Mouse (Mus musculus): ENCODE results near the gene Cxcl10. TPM values are rescaled to one million over a fixed set of nuclear protein-coding genes. Genes with fewer than 3 reads are reported as not detected.

Gene Cxcl10
- polyA plus RNA-seq, 1 experiment from 2014 or later, result 0.43 TPM

GRCm38 (mm10) chr5:92386643-92387042 is 38.0 kb upstream of the Cxcl10 start:
- Histone ChIP-seq H3K36me3 (ENCODE audit: control insufficient read depth, insufficient read depth, low read length) (no peaks in the 10 kb centered on the region), H3K4me2 (ENCODE audit: low read length) (no peak overlapping the region), H3K27ac (ENCODE audit: low read depth, low read length) (no peak overlapping the region), H3K4me3 (ENCODE audit: low read length) (no peak overlapping the region), H3K9ac (ENCODE audit: low read depth, low read length) (no peak overlapping the region), H3K4me1 (ENCODE audit: control insufficient read depth, insufficient read depth, low read depth, low read length) (no peaks in the 10 kb centered on the region), H3K9me3 (ENCODE audit: control insufficient read depth, low read length) (no peaks in the 10 kb centered on the region), H3K27me3 (replicated peaks; ENCODE audit: control insufficient read depth, insufficient read depth, low read length) (0 out of 2 replicates have a peak, but pooled peaks cover 3% of the 10 kb centered on the region)
- WGBS, result 56% methylated on average over 6 of the region's 6 CpGs
- ATAC-seq, result no peak; the same call in 1 of the 2 replicates

- H3K4me3 ChIP-seq (ENCODE audit: low read length), result no peak overlapping the region
- ATAC-seq, result no peak; the same call in 1 of the 2 replicates
- no peak overlapping the region for H3K4me2 ChIP-seq (ENCODE audit: low read length)
- H3K27me3 ChIP-seq (replicated peaks; ENCODE audit: control insufficient read depth, insufficient read depth, low read length), result no peaks in the 10 kb centered on the region
- no peak overlapping the region for H3K27ac ChIP-seq (ENCODE audit: low read depth, low read length)
- no peak overlapping the region for H3K9ac ChIP-seq (ENCODE audit: low read depth, low read length)
- no peaks in the 10 kb centered on the region for H3K36me3 ChIP-seq (ENCODE audit: control insufficient read depth, insufficient read depth, low read length)
- 91% methylated on average over 5 of the region's 5 CpGs for WGBS
- no peaks in the 10 kb centered on the region for H3K4me1 ChIP-seq (ENCODE audit: control insufficient read depth, insufficient read depth, low read depth, low read length)
- H3K9me3 ChIP-seq (ENCODE audit: control insufficient read depth, low read length), result no peaks in the 10 kb centered on the region
These were observed 37.4 kb upstream of the Cxcl10 start for GRCm38 (mm10) chr5:92386102-92386501.

- no peak overlapping the region for H3K4me3 ChIP-seq (ENCODE audit: low read length)
- no peak for ATAC-seq
- no peaks in the 10 kb centered on the region for H3K36me3 ChIP-seq (ENCODE audit: control insufficient read depth, insufficient read depth, low read length)
- no peak overlapping the region for H3K4me2 ChIP-seq (ENCODE audit: low read length)
- no peaks in the 10 kb centered on the region for H3K27me3 ChIP-seq (replicated peaks; ENCODE audit: control insufficient read depth, insufficient read depth, low read length)
- H3K9me3 ChIP-seq (ENCODE audit: control insufficient read depth, low read length), result no peaks in the 10 kb centered on the region
- H3K27ac ChIP-seq (ENCODE audit: low read depth, low read length), result no peak overlapping the region
- 52% methylated on average over 7 of the region's 7 CpGs for WGBS
- no peaks in the 10 kb centered on the region for H3K4me1 ChIP-seq (ENCODE audit: control insufficient read depth, insufficient read depth, low read depth, low read length)
- H3K9ac ChIP-seq (ENCODE audit: low read depth, low read length), result no peak overlapping the region
These were observed 36.2 kb upstream of the Cxcl10 start for GRCm38 (mm10) chr5:92384855-92385254.

- WGBS, result 33% methylated on average over 7 of the region's 7 CpGs
- H3K36me3 ChIP-seq (ENCODE audit: control insufficient read depth, insufficient read depth, low read length), result no peaks in the 10 kb centered on the region
- H3K4me3 ChIP-seq (ENCODE audit: low read length), result no peak overlapping the region
- no peak overlapping the region for H3K9ac ChIP-seq (ENCODE audit: low read depth, low read length)
- ATAC-seq, result no peak
- no peak overlapping the region for H3K4me2 ChIP-seq (ENCODE audit: low read length)
- H3K27ac ChIP-seq (ENCODE audit: low read depth, low read length), result no peak overlapping the region
- no peaks in the 10 kb centered on the region for H3K27me3 ChIP-seq (replicated peaks; ENCODE audit: control insufficient read depth, insufficient read depth, low read length)
- no peaks in the 10 kb centered on the region for H3K9me3 ChIP-seq (ENCODE audit: control insufficient read depth, low read length)
- H3K4me1 ChIP-seq (ENCODE audit: control insufficient read depth, insufficient read depth, low read depth, low read length), result no peaks in the 10 kb centered on the region
These were observed 35.1 kb upstream of the Cxcl10 start for GRCm38 (mm10) chr5:92383747-92384146.

GRCm38 (mm10) chr5:92382349-92382679 is 33.6 kb upstream of the Cxcl10 start:
- Histone ChIP-seq H3K4me3 (ENCODE audit: low read length) (no peak overlapping the region), H3K36me3 (ENCODE audit: control insufficient read depth, insufficient read depth, low read length) (no peaks in the 10 kb centered on the region), H3K4me1 (ENCODE audit: control insufficient read depth, insufficient read depth, low read depth, low read length) (no peaks in the 10 kb centered on the region), H3K27me3 (replicated peaks; ENCODE audit: control insufficient read depth, insufficient read depth, low read length) (no peaks in the 10 kb centered on the region), H3K27ac (ENCODE audit: low read depth, low read length) (no peak overlapping the region), H3K4me2 (ENCODE audit: low read length) (no peak overlapping the region), H3K9ac (ENCODE audit: low read depth, low read length) (no peak overlapping the region), H3K9me3 (ENCODE audit: control insufficient read depth, low read length) (no peaks in the 10 kb centered on the region)
- peak; percentile 19; the same call in 1 of the 2 replicates for ATAC-seq
- 63% methylated on average over 9 of the region's 9 CpGs for WGBS

GRCm38 (mm10) chr5:92381550-92382348 is 33.1 kb upstream of the Cxcl10 start:
- H3K4me1 ChIP-seq (ENCODE audit: control insufficient read depth, insufficient read depth, low read depth, low read length), result no peaks in the 10 kb centered on the region
- H3K9me3 ChIP-seq (ENCODE audit: control insufficient read depth, low read length), result no peaks in the 10 kb centered on the region
- no peak overlapping the region for H3K9ac ChIP-seq (ENCODE audit: low read depth, low read length)
- H3K27me3 ChIP-seq (replicated peaks; ENCODE audit: control insufficient read depth, insufficient read depth, low read length), result no peaks in the 10 kb centered on the region
- H3K4me2 ChIP-seq (ENCODE audit: low read length), result no peak overlapping the region
- peak; percentile 92 for ATAC-seq
- no peak overlapping the region for H3K27ac ChIP-seq (ENCODE audit: low read depth, low read length)
- WGBS, result 35% methylated on average over 12 of the region's 12 CpGs
- H3K4me3 ChIP-seq (ENCODE audit: low read length), result no peak overlapping the region
- no peaks in the 10 kb centered on the region for H3K36me3 ChIP-seq (ENCODE audit: control insufficient read depth, insufficient read depth, low read length)

GRCm38 (mm10) chr5:92376795-92377405 is 28.2 kb upstream of the Cxcl10 start:
- H3K4me1 ChIP-seq (ENCODE audit: control insufficient read depth, insufficient read depth, low read depth, low read length), result no peaks in the 10 kb centered on the region
- WGBS, result 54% methylated on average over 13 of the region's 13 CpGs
- H3K27me3 ChIP-seq (replicated peaks; ENCODE audit: control insufficient read depth, insufficient read depth, low read length), result no peaks in the 10 kb centered on the region
- no peak for ATAC-seq
- H3K36me3 ChIP-seq (ENCODE audit: control insufficient read depth, insufficient read depth, low read length), result no peaks in the 10 kb centered on the region
- H3K9ac ChIP-seq (ENCODE audit: low read depth, low read length), result no peak overlapping the region
- H3K9me3 ChIP-seq (ENCODE audit: control insufficient read depth, low read length), result no peaks in the 10 kb centered on the region
- H3K4me3 ChIP-seq (ENCODE audit: low read length), result no peak overlapping the region
- no peak overlapping the region for H3K27ac ChIP-seq (ENCODE audit: low read depth, low read length)
- no peak overlapping the region for H3K4me2 ChIP-seq (ENCODE audit: low read length)

- no peak overlapping the region for H3K4me2 ChIP-seq (ENCODE audit: low read length)
- no peak for ATAC-seq
- no peaks in the 10 kb centered on the region for H3K9me3 ChIP-seq (ENCODE audit: control insufficient read depth, low read length)
- no peaks in the 10 kb centered on the region for H3K36me3 ChIP-seq (ENCODE audit: control insufficient read depth, insufficient read depth, low read length)
- no peak overlapping the region for H3K4me3 ChIP-seq (ENCODE audit: low read length)
- no peak overlapping the region for H3K9ac ChIP-seq (ENCODE audit: low read depth, low read length)
- WGBS, result 80% methylated on average over 17 of the region's 17 CpGs
- no peaks in the 10 kb centered on the region for H3K27me3 ChIP-seq (replicated peaks; ENCODE audit: control insufficient read depth, insufficient read depth, low read length)
- no peak overlapping the region for H3K27ac ChIP-seq (ENCODE audit: low read depth, low read length)
- H3K4me1 ChIP-seq (ENCODE audit: control insufficient read depth, insufficient read depth, low read depth, low read length), result no peaks in the 10 kb centered on the region
These were observed 26.7 kb upstream of the Cxcl10 start for GRCm38 (mm10) chr5:92375368-92375767.

- H3K4me2 ChIP-seq (ENCODE audit: low read length), result no peak overlapping the region
- 71% methylated on average over 6 of the region's 6 CpGs for WGBS
- ATAC-seq, result no peak
- no peak overlapping the region for H3K27ac ChIP-seq (ENCODE audit: low read depth, low read length)
- no peaks in the 10 kb centered on the region for H3K36me3 ChIP-seq (ENCODE audit: control insufficient read depth, insufficient read depth, low read length)
- H3K9ac ChIP-seq (ENCODE audit: low read depth, low read length), result no peak overlapping the region
- no peaks in the 10 kb centered on the region for H3K9me3 ChIP-seq (ENCODE audit: control insufficient read depth, low read length)
- H3K4me1 ChIP-seq (ENCODE audit: control insufficient read depth, insufficient read depth, low read depth, low read length), result no peaks in the 10 kb centered on the region
- H3K27me3 ChIP-seq (replicated peaks; ENCODE audit: control insufficient read depth, insufficient read depth, low read length), result no peaks in the 10 kb centered on the region
- H3K4me3 ChIP-seq (ENCODE audit: low read length), result no peak overlapping the region
These were observed 26.0 kb upstream of the Cxcl10 start for GRCm38 (mm10) chr5:92374721-92375142.

Data from hindbrain, embryonic 16.5 days (tissue).